Mouse (Mus musculus): ENCODE data around the gene Smyd3.

Smyd3 gene

GRCm38 (mm10) chr1:179458236-179458986 is 59.4 kb downstream of the Smyd3 start:
- no peak for DNase-seq

DNA sequence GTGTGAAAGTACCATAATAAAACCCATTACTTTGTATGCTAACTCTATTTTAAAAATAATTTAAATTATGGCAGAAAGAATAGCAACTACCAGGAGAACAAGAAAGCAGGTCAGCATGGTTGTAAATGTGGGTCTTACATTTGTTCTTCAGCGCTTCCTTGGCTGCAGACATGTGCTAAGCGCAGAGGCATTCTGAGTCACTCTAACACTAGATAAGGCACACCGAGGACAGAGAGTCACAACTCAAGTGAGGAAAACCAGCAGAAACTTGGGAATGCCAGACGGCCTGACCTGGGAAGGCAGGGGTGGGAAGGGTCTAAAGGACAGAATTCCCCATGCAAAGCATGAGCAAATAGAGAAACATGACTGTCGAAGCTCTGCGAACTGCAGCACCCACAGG is 63.2 kb downstream of the Smyd3 start:
- no peak for DNase-seq

DNA sequence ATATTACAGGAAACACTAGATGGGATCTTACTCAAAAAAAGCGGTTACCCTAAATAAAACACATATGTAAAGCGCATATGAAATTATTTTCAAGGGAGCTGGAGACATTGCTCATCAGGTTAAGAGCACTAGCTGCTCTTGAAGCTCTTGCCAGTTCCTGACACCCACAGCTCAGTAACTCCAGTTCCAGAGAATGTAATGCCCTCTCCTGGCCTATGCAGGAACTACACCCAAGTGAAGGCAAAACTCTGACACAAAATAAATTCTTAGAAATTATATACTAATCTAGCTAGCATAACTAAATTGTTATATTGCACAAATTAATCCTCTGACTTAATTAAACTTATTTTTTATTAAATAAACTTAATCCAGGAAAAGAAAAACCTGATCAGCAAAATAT is 66.6 kb downstream of the Smyd3 start:
- DNase-seq = no peak

- DNase-seq = no peak
These were observed 71.0 kb downstream of the Smyd3 start for GRCm38 (mm10) chr1:179446845-179447212.

DNA sequence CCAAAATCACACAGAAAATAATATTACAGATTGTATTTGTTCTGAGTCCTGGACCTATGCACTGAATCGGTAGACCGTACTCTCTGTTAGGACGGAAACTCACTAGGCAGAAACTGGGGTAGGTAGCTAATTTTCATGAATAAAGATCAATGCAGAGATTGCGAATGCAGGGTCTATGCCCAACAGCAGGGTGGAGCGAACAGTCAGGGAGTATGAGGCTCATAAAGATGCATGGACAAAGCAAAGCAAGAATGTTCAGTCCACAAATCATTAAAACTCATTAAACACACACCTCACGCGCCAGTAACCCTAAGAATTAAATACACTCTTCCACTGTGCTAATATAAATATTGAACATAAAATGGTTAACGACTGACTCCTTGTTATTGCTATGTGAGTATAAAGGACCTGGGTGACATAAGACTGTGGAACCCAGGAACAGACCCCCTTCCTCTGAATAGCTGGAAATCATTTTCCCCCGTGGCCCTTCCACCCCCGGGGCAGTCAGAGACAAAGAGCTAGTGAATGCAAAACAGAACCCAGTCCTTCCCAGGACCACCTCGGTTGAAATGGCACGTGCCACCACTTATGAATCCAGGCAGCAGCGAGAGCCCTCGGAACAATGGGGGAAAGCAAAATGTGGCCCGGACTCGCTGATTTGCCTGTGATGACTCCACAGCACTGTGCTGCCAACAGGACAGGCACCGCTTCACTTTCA is 71.6 kb downstream of the Smyd3 start:
- no peak for DNase-seq

GRCm38 (mm10) chr1:179443835-179444234 is 74.0 kb downstream of the Smyd3 start:
- no peak for DNase-seq

GRCm38 (mm10) chr1:179443423-179443822 is 74.4 kb downstream of the Smyd3 start:
- DNase-seq = no peak

DNA sequence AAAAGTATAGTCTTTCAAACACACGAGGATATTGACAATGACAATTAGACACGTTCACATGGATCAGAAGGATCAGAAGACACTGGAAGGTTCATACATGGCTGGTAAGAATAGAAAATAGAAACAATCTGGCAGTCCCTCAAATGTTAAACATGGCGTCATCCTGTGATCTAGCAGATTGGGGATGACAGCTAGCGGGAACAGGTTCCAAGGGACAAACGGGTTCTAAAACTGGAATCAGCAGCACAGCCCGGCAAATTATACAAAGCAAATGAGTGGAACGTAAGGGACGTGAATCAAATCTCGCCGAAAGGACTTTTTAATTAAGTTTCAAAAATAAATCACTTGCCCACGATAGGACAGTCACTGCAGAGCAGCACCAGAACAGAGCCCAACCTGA is 81.2 kb downstream of the Smyd3 start:
- DNase-seq = peak; percentile 28

DNA sequence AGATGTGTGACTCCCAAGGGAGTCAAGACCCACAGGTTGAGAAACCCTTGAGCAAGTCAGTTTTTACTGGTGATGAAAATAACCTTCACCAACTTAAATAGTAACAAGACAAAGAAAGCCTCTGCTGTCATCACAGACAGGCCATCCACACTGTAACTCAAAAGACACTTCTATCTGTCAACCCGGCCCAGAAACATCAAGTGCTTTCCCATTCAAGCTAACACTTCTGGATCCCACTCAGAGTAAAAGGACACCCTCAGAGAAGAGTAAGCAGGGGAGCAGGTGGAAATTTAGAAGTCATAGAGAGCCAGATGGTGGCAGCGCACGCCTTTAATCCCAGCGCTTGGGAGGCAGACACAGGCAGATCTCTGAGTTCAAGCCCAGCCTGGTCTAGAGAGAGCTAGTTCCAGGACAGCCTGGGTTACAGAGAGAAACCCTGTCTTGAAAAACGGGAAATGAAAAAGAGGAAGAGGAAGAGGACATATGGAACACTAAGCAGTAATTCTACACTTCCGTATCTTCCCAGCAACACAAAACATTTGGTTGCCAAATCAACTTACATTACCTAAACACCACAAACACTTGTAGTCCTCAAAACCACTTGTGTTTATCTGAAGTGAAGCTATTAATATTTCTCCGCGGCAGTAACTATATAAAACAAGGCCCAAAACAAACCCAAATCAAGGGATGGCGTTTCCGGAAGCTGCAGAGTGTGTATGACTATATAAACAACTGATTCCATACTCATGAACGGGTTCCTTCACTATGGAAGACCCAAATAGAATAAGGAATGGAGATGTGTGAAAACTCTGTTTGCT is 83.2 kb downstream of the Smyd3 start:
- no peak for DNase-seq

DNA sequence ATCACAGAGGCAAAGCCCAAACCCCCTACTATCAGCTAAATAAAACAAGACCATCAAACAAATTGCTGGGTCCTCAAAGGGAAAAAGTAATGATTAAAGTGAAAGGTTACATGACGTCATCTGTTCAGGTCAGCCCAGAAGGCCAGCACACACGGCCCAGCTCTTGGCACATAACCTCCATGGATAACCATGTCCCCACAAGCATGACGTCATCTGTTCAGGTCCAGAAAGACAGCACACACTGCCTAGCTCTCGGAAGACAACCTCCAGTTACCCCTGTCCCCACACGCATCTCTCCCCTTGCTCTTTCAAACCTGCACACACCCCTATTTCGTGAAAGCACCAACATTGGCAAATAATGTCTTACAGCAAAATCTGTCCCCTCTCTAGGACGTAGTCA is 84.0 kb downstream of the Smyd3 start:
- no peak for DNase-seq

- DNase-seq = no peak
These were observed 84.5 kb downstream of the Smyd3 start for GRCm38 (mm10) chr1:179433355-179433754.

DNA sequence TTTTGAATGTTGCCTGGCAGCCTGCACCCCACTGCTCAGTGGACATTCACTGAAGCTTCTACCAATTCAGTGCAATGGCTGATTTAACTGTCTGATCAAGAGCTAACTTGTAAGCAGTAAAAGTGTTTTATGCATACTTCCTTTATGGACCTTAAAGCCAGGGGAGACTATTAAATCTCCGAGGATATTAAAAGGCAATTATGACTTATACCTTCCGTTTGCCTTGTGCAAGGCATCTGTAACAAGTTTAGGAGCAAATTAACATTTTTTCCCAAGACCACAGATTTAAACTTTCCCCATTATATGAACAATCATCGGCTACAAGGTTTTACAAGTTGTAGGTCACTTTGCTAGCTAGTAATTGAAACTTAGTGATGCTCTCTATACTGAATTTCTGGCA is 87.8 kb downstream of the Smyd3 start:
- no peak for DNase-seq

DNA sequence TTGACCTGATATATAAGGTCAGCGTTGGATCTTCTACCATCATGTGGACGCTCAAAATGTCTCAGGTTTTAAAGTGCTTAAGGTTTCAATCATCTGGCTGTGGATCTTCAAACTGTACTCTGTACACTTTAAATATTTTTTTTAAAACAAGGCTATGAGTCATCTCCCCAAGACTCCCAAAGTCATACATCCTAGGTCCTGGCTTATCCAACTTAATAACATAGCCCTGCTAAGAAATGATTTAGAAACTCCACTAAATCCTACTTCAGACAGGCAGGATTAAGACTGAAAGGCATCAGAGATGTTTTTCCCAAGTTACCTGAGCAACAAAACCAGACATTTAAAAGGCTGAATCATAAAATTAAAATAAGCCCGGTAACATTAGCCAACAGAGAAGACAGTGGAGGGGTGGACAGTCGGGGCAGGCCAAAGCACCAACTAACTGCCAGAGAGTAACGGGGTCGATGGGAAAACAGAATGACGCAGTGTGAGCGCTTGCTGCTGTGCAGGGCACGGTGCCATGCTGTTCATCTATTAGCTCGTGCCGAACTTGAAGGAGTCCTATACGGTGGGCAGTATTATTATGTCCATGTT is 92.9 kb downstream of the Smyd3 start:
- no peak for DNase-seq

DNA sequence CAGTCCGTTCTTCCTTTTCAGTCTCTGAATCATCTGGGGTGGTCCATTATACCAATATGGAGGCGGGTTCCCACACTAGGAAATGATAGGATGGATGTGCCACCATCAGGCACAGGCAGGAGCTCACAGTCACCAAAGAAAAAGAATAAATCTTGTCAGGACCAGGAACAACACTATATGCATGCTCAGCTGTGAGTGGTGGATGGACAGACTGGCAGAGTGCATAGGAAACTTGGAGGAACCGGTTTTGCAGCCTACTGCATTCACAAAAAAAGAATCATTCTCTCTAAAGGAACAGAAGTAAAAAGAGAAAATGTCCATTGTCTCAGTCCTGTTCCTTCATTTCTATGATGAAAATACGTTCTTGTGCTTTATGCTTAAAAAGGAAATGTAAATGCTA is 98.8 kb downstream of the Smyd3 start:
- no peak for DNase-seq

DNA sequence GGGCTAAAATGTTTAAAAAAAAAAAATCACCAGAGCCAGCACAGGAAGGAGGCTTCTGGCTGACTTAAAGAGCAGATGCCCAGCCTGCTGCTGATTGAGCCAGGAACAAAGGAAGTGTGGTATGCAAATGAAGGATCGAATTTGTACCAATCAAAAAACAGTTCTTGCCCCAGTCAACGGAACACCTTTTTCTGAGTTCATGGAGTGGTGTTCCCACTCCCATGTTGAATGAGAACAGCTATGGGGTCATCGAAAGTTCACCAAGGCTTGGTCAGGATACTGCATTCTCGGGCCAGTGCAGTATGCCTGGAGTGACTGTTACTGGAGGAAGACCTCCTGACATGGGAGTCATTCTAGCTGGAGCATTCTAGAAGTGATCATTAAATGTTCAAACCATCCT is 109.8 kb downstream of the Smyd3 start:
- no peak for DNase-seq

DNA sequence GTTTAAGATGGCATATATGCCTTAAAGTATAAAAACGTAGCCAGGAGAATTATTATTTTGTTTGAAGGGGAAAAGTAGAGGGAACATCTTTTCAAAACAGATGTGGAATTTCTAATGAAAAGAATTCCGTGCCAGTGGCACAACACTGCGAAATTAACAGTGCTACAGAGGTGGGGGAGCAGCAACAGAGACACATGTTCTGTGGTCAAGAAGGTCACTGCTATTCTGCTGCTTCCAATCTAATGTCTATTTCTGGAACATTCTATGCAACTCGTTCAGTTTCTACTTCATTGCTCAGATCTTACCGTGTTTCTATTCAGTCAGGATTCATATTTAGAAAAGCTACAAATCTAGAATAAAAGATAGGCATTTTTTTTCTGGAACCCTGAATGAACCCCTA is 117.0 kb downstream of the Smyd3 start:
- no peak for DNase-seq

DNA sequence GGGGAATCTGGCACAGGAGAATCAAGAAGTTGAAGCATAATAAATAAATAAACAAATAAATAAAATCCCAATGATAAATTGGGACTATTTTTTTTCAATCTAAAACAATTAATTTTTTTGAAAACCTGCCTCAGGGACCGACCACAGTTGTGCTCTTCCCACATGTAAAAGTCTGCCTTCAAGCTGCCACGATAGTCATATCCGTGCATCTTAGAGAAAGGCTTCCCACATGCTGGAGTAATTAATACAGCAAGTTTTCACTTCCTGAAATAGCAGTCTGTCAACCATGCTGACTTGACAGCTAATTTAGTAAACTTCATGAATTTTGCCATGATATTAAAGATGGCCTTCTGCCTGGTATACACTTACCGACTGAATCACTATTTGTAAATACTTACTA is 119.2 kb downstream of the Smyd3 start:
- DNase-seq = no peak

DNA sequence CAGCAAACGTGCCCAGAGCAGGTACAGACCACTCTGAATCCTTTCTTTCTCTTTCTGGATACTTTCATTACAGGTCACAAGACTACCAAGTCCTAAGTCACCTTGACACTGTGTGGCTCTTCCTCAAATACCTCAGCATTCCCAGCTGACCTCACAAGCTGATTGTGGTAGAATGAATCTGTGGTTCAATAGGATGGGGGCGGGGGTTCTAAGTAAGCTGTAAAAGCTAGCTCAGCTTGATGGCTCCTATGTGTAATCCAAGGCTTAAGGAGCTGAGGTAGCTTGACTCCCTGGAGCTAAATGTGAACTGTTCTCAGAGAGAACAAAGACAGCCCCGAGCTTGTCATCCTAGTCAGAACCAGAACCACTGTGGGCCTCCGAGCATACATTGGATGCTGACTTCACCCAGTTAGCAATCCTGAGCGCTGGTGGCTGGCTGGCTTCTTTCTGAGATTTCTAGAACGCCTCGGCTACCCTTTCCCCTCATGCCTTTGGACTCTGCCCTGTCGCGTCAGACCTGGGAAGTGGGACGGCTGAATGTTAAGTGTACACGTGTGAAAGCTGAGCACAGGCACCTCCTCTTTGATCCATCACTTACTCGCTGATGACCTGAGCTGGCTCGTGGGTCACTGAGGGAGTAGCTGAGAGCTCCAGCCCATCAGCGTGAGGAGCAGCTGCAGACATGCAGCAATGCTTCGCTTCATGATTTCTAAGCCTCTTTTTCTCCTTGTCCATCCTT is 131.4 kb downstream of the Smyd3 start:
- no peak for DNase-seq

DNA sequence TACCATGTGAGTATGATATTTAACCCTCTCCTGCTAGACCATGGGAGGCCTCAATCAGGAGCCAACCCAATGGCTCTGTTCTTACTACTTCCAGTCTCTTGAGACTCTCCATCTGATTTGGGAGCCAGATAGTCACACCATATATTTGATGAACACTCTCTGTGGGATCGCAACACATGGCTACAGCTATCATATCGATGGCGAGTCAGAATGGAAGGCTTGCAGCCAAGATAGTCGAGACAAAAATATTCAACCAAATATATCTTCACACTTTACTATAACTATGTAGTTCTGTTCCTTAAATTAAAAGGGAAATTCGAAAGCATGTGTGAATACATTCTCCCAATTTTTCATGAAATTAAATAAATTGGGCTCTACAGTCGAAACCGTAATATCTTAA is 132.2 kb downstream of the Smyd3 start:
- no peak for DNase-seq

DNA sequence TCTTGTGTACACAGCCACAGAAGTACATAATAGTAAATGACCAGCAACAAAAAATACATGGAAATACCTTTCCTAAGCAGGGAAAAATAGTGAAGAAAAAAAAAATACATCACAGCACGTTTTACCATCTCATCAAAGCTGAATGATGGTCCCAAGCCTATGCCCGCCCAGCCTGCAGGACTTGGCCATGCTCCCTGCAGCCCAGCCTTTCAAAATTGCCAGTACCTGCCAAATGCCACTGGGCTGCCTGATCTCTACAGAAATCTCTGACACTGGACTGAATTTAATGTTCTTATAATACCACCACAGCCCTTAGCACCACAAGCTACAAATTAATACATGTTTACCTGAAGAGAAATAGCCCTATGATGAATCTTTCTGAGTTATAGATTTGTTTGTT is 133.5 kb downstream of the Smyd3 start:
- no peak for DNase-seq

DNA sequence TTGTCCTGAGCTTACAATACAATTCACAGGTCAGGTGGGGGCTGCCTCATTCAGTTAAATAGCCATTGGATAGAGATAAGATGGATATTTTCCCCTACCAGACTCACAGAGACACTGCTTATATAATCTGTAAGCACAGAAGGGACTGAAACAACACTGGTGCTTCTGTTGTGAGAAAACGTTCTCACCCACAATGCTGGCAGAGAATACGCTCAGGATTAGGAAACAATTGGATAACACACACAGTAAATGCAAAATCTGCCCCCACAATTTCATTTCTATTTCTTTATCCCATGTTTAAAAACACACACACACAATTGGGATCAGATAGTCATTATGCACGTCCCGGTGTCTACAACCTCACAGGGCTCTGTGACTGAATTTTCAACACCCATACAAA is 139.7 kb downstream of the Smyd3 start:
- no peak for DNase-seq

- no peak for DNase-seq
These were observed 142.9 kb downstream of the Smyd3 start for GRCm38 (mm10) chr1:179374987-179375386.

DNA sequence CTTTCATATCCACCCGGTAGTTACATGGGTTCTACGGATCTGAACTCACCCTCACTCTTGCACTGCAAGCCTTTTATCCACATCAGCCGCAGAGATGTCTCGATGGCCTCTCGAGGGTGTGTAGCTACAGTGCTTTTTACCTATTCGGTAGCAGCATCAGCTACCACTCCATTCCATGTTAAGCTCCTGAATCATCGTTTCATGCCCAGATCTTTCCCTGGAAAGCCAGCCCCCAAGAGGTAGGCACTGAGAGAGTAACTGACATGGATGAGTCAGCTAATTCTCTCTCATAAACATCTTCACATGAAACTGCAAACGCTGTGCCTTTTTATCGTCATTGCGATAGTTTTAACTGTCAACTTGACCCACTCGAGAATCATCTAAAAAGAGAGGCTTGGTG is 143.9 kb downstream of the Smyd3 start:
- DNase-seq = no peak
